Mouse (Mus musculus) hindbrain, embryonic 11.5 days (tissue): ENCODE data around the gene Pde4d. TPM values are rescaled to one million over a fixed set of nuclear protein-coding genes. Genes with fewer than 3 reads are reported as not detected.

Source experiments
- ATAC-seq: fragments of 200-750 bp; cut with Nextera tagmentation; 2 replicates; pipeline ENCODE4 v1.8.0; 2017; ENCODE audit warnings: mild to moderate bottlenecking, moderate TSS enrichment, moderate library complexity; ENCODE audit not compliant: low FRiP score
- DNase-seq: peaks from one replicate; pipeline ENCODE4 v3.0.0-alpha.2; 2015; ENCODE audit warnings: low spot score
- H3K27ac ChIP-seq: fragments of 300-500 bp; sonication (generic); 2 replicates; pipeline ENCODE4 v1.5.1; 2014; ENCODE audit warnings: mild to moderate bottlenecking, low read depth, low read length
- H3K27me3 ChIP-seq: fragments of 300-500 bp; sonication (generic); 2 replicates; pipeline ENCODE4 v1.6.1; 2014; ENCODE audit warnings: mild to moderate bottlenecking, low read length, moderate library complexity, mixed read lengths; ENCODE audit not compliant: control insufficient read depth, insufficient read depth
- H3K36me3 ChIP-seq: fragments of 300-500 bp; sonication (generic); 2 replicates; pipeline ENCODE4 v1.6.1; 2014; ENCODE audit warnings: mild to moderate bottlenecking, low read length, moderate library complexity, mixed read lengths; ENCODE audit not compliant: control insufficient read depth, insufficient read depth
- H3K4me1 ChIP-seq: fragments of 300-500 bp; sonication (generic); replicated peaks from 2 replicates; pipeline ENCODE4 v1.6.1; 2014; ENCODE audit warnings: low read length, mixed read lengths; ENCODE audit not compliant: control insufficient read depth, insufficient read depth
- H3K4me2 ChIP-seq: fragments of 300-500 bp; sonication (generic); replicated peaks from 2 replicates; pipeline ENCODE4 v1.6.1; 2014; ENCODE audit warnings: mild to moderate bottlenecking, low read depth, low read length
- H3K4me3 ChIP-seq: fragments of 300-500 bp; sonication (generic); 2 replicates; pipeline ENCODE4 v1.5.1; 2014; ENCODE audit warnings: low read depth, low read length
- H3K9ac ChIP-seq: fragments of 300-500 bp; sonication (generic); 2 replicates; pipeline ENCODE4 v1.6.1; 2014; ENCODE audit warnings: low read depth, low read length
- H3K9me3 ChIP-seq: fragments of 300-500 bp; sonication (generic); 2 replicates; pipeline ENCODE4 v1.6.1; 2016; ENCODE audit warnings: low read length; ENCODE audit not compliant: control insufficient read depth
- WGBS: fragments of 180-500 bp; shearing (Covaris S2); extraction: QIAGEN DNeasy Blood & Tissue Kit; methylation state at CpG from one replicate; pipeline ENCODE4 v1.1.7; 2014; 5-methylcytosine and 5-hydroxymethylcytosine counted together
- polyA plus RNA-seq: library from polyadenylated mRNA; unstranded; fragments of >200 nt; fragmentation: Nextera tagmentation; extraction: Ambion mirVana; gene quantifications from 2 replicates; pipeline ENCODE4 v1.2.1, GENCODE M21; 2014

Gene Pde4d
- polyA plus RNA-seq, 1 experiment from 2014 or later: 18.3 TPM

GRCm38 (mm10) chr13:109632387-109633036 is 1182.8 kb downstream of the Pde4d start:
- H3K9ac ChIP-seq: no peak overlapping the region
- no peak overlapping the region for H3K4me2 ChIP-seq
- no peaks in the 10 kb centered on the region for H3K27me3 ChIP-seq
- H3K27ac ChIP-seq: peak overlapping the region; percentile 20; the same call in 1 of the 2 replicates
- DNase-seq: peak; percentile 37
- no peaks in the 10 kb centered on the region for H3K9me3 ChIP-seq
- H3K4me1 ChIP-seq: peaks cover 9% of the 10 kb centered on the region
- ATAC-seq: peak; percentile 52
- no peak overlapping the region for H3K4me3 ChIP-seq
- H3K36me3 ChIP-seq: no peaks in the 10 kb centered on the region
- 3% methylated on average over 7 of the region's 7 CpGs for WGBS

DNA sequence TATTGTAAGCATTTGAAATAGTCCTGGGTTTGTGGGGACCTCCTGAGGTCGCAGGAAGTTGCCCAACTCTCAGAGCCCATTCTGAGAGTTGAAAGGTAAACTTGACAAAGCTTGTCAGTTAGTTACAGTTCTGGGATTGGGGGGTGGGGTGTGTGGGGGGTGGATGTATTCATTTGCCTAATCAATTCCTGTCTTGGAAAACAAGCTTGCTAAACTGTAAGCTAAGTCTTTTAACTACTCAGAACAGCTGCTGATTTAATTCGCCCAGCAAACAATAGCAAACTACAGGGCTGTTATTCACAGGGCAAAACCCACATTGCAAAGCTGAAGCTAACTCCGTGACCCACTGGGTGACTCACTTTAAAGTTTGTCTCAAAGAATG is 1183.3 kb downstream of the Pde4d start:
- WGBS: 6% methylated on average over 3 of the region's 3 CpGs
- 0 out of 2 replicates have a peak overlapping the region, but pooled peaks have one; percentile 6 for H3K27ac ChIP-seq
- H3K4me3 ChIP-seq: no peak overlapping the region
- DNase-seq: no peak
- H3K36me3 ChIP-seq: no peaks in the 10 kb centered on the region
- no peaks in the 10 kb centered on the region for H3K27me3 ChIP-seq
- H3K4me2 ChIP-seq: no peak overlapping the region
- ATAC-seq: peak; percentile 16; the same call in 1 of the 2 replicates
- H3K9me3 ChIP-seq: no peaks in the 10 kb centered on the region
- no peak overlapping the region for H3K9ac ChIP-seq
- H3K4me1 ChIP-seq: peaks cover 9% of the 10 kb centered on the region

DNA sequence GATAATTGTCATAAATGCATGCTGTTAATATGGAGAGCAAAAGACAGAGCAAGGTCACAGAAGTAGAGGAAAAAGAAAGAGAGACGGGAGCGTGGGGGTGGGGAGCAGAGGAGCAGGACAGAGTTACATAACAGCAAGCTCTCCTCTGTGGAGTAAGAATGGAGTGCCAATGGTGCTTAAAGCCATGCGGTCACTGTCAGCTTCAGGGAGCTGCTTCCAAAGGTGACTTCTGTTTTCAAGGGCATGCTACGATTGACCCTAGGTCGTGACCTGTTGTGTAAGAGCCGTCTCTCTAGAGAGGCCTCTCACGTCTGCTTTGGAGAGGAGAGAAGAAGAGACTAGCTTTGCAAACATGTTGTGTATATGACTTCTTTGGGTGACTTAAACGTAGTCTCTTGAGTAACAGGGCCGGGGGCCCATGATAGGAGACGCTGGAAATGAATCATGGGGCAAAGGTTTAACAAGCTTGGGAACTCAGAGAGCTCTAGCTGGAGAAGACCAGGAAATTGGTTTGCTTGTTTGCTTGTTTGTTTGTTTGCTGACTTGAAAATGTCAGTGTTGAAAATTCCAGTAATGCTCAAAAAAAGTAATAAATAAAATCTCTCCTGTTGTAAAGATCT is 1186.3 kb downstream of the Pde4d start:
- Histone ChIP-seq H3K4me1 (peaks cover 9% of the 10 kb centered on the region), H3K9ac (no peak overlapping the region), H3K36me3 (no peaks in the 10 kb centered on the region), H3K4me3 (no peak overlapping the region), H3K9me3 (no peaks in the 10 kb centered on the region), H3K27me3 (no peaks in the 10 kb centered on the region), H3K27ac (no peak overlapping the region), H3K4me2 (no peak overlapping the region)
- ATAC-seq (no peak), DNase-seq (no peak)
- WGBS: 64% methylated on average over 10 of the region's 10 CpGs

DNA sequence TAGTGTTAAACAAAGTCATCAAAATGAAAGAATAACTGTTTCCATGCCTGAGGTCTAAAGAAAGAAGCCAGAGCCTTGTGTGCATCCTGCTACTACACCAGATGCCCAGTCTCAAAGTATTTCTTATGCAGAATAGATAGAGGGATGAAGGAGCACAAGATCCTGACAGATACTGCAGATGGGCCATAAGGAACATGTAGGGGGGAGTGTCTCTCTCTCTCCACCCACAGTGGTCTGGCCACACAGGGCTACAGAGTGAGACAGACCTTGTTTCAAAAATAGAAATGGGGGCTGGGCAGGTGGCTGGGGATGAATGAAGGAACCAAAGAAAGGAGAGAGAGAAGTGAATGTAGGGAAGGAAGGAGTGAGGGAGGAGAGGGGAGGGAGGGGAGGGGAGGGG is 1188.5 kb downstream of the Pde4d start:
- DNase-seq: no peak
- H3K9me3 ChIP-seq: no peaks in the 10 kb centered on the region
- no peak overlapping the region for H3K9ac ChIP-seq
- no peak overlapping the region for H3K27ac ChIP-seq
- no peaks in the 10 kb centered on the region for H3K36me3 ChIP-seq
- no peaks in the 10 kb centered on the region for H3K27me3 ChIP-seq
- H3K4me2 ChIP-seq: no peak overlapping the region
- H3K4me3 ChIP-seq: no peak overlapping the region
- no peak for ATAC-seq
- peaks cover 1% of the 10 kb centered on the region for H3K4me1 ChIP-seq

DNA sequence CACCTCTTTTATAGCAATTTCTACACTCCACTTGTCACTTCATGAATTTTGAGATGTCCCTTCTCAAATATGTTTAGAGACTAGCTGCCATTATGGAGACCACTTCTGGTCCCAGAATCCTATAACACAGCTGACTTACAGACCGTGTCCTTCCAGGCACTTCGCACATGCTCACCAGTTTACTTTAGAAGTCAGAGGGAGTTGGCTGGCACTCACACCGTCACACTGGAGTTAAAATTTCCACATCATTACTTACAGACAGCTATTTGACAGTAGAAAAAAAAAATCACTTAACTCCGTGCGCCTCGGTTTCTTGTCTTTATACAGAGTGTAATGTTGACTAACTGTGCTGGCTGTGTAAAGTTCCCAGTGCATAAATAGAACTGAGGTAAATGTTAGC is 1189.5 kb downstream of the Pde4d start:
- DNase-seq: no peak
- ATAC-seq: no peak
- no peaks in the 10 kb centered on the region for H3K9me3 ChIP-seq
- no peaks in the 10 kb centered on the region for H3K4me1 ChIP-seq
- H3K36me3 ChIP-seq: no peaks in the 10 kb centered on the region
- H3K4me2 ChIP-seq: no peak overlapping the region
- H3K27me3 ChIP-seq: no peaks in the 10 kb centered on the region
- 84% methylated on average over 6 of the region's 6 CpGs for WGBS
- H3K27ac ChIP-seq: no peak overlapping the region
- H3K4me3 ChIP-seq: no peak overlapping the region
- no peak overlapping the region for H3K9ac ChIP-seq

- Histone ChIP-seq H3K27ac (no peak overlapping the region), H3K4me2 (no peak overlapping the region), H3K4me1 (peaks cover 3% of the 10 kb centered on the region; the same call in 1 of the 2 replicates), H3K36me3 (no peaks in the 10 kb centered on the region), H3K9ac (no peak overlapping the region), H3K27me3 (no peaks in the 10 kb centered on the region), H3K4me3 (no peak overlapping the region), H3K9me3 (no peaks in the 10 kb centered on the region)
- DNase-seq: no peak
- WGBS: 80% methylated on average over 6 of the region's 6 CpGs
- ATAC-seq: no peak
Observed at GRCm38 (mm10) chr13:109641562-109641961, 1191.8 kb downstream of the Pde4d start.

DNA sequence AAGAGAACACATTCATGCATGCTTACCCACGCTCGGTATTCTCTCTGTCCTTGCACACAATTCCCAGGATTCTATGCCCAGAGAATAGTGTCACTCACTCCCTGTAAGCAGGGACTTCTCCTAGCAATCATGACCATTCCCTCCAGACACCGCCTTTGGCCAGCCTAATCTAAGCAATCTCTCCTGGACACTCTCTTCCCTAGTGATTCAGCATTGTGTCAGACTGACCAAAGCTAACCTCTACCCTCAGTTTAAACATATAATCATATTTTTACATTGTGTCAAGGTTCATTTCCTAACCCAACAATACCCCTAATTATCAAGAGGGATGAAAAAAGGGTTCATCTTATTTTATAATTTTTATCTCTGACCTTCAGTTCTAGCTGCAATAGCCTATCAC is 1193.7 kb downstream of the Pde4d start:
- H3K36me3 ChIP-seq: no peaks in the 10 kb centered on the region
- no peak overlapping the region for H3K4me3 ChIP-seq
- ATAC-seq (no peak), DNase-seq (no peak)
- H3K9ac ChIP-seq: no peak overlapping the region
- peaks cover 6% of the 10 kb centered on the region; the same call in 1 of the 2 replicates for H3K4me1 ChIP-seq
- H3K27me3 ChIP-seq: no peaks in the 10 kb centered on the region
- no peak overlapping the region for H3K4me2 ChIP-seq
- no peaks in the 10 kb centered on the region for H3K9me3 ChIP-seq
- WGBS: 67% methylated on average over 3 of the region's 3 CpGs
- H3K27ac ChIP-seq: no peak overlapping the region

GRCm38 (mm10) chr13:109644086-109644485 is 1194.3 kb downstream of the Pde4d start:
- ATAC-seq (no peak), DNase-seq (no peak)
- Histone ChIP-seq H3K27me3 (no peaks in the 10 kb centered on the region), H3K4me2 (no peak overlapping the region), H3K9me3 (no peaks in the 10 kb centered on the region), H3K27ac (no peak overlapping the region), H3K4me1 (peaks cover 6% of the 10 kb centered on the region; the same call in 1 of the 2 replicates), H3K9ac (no peak overlapping the region), H3K4me3 (no peak overlapping the region), H3K36me3 (no peaks in the 10 kb centered on the region)
- WGBS: 75% methylated on average over 2 of the region's 2 CpGs
